Mouse (Mus musculus) ES-Bruce4 (cell line): Measurements from ENCODE around the gene Trmt61a.
A peak's percentile ranks its signal among the peaks of the same experiment; 100 is the strongest.

Source experiments
- CTCF ChIP-seq: IDR thresholded peaks from one replicate; pipeline ENCODE4 v1.8.1; 2011; ENCODE audit warnings: low read depth, low read length
- POLR2A ChIP-seq: IDR thresholded peaks from one replicate; pipeline ENCODE4 v1.8.1; 2011; ENCODE audit warnings: low read length; ENCODE audit not compliant: insufficient read depth

- TF ChIP-seq CTCF (no peak), POLR2A (peak; percentile 41)
Observed at GRCm38 (mm10) chr12:111713004-111713651, 35.2 kb downstream of the Trmt61a start, which contains the start of the genes Bag5 and Apopt1.
